Mouse (Mus musculus): ENCODE measurements around the gene Cxcl3. TPM values are rescaled to one million over a fixed set of nuclear protein-coding genes. Genes with fewer than 3 reads are reported as not detected.
"Not testable (repeated sequence)": the region's sequence is repeated elsewhere in the genome, so short reads cannot be mapped to it uniquely, and the experiment has no call there.

The Cxcl3 gene
- polyA plus RNA-seq, 1 experiment from 2014 or later, result not detected

GRCm38 (mm10) chr5:90788114-90788513 lies 2.2 kb downstream of the Cxcl3 start:
- H3K27me3 ChIP-seq (ENCODE audit: insufficient read depth, low read length), result no peaks in the 10 kb centered on the region
- H3K4me1 ChIP-seq (ENCODE audit: insufficient read depth), result peaks cover 7% of the 10 kb centered on the region; the same call in 1 of the 2 replicates
- H3K4me3 ChIP-seq (ENCODE audit: low read depth, low read length), result no peak overlapping the region
- no peak for DNase-seq
- H3K27ac ChIP-seq (ENCODE audit: low read depth), result no peak overlapping the region
- no peaks in the 10 kb centered on the region for H3K36me3 ChIP-seq (replicated peaks; ENCODE audit: insufficient read depth, low read length)
- no peaks in the 10 kb centered on the region for H3K9me3 ChIP-seq (ENCODE audit: low read length)
- TF ChIP-seq EP300 (IDR thresholded peaks at IDR 0.05; ENCODE audit: low read depth) (no peak), CTCF (IDR thresholded peaks at IDR 0.05; ENCODE audit: low read depth) (peak; percentile 51)
- no peak for ATAC-seq
- 63% methylated on average over 4 of the region's 4 CpGs for WGBS (ENCODE audit: insufficient replicate concordance)
- H3K9ac ChIP-seq (replicated peaks), result no peak overlapping the region
- H3K4me2 ChIP-seq (ENCODE audit: low read depth, low read length), result no peak overlapping the region

- Histone ChIP-seq H3K9ac (replicated peaks) (no peak overlapping the region), H3K27me3 (ENCODE audit: insufficient read depth, low read length) (no peaks in the 10 kb centered on the region), H3K36me3 (replicated peaks; ENCODE audit: insufficient read depth, low read length) (no peaks in the 10 kb centered on the region), H3K9me3 (ENCODE audit: low read length) (no peaks in the 10 kb centered on the region), H3K4me1 (ENCODE audit: insufficient read depth) (peaks cover 10% of the 10 kb centered on the region), H3K4me3 (ENCODE audit: low read depth, low read length) (no peak overlapping the region), H3K4me2 (ENCODE audit: low read depth, low read length) (peak overlapping the region; percentile 49), H3K27ac (ENCODE audit: low read depth) (peak overlapping the region; percentile 62)
- no peak for DNase-seq
- ATAC-seq, result peak; percentile 54
- 29% methylated on average over 11 of the region's 11 CpGs for WGBS (ENCODE audit: insufficient replicate concordance)
- peak; percentile 45; the same call in 1 of the 2 replicates for TF ChIP-seq EP300 (IDR thresholded peaks at IDR 0.05; ENCODE audit: low read depth)
- no peak for TF ChIP-seq CTCF (IDR thresholded peaks at IDR 0.05; ENCODE audit: low read depth)
These were observed 3.6 kb downstream of the Cxcl3 start for GRCm38 (mm10) chr5:90789306-90790073.

- Histone ChIP-seq H3K27me3 (ENCODE audit: insufficient read depth, low read length) (no peaks in the 10 kb centered on the region), H3K9ac (replicated peaks) (no peak overlapping the region), H3K4me1 (ENCODE audit: insufficient read depth) (peaks cover 10% of the 10 kb centered on the region), H3K9me3 (ENCODE audit: low read length) (no peaks in the 10 kb centered on the region), H3K27ac (ENCODE audit: low read depth) (peak overlapping the region; percentile 62), H3K4me2 (ENCODE audit: low read depth, low read length) (peak overlapping the region; percentile 49), H3K4me3 (ENCODE audit: low read depth, low read length) (no peak overlapping the region), H3K36me3 (replicated peaks; ENCODE audit: insufficient read depth, low read length) (no peaks in the 10 kb centered on the region)
- ATAC-seq (peak; percentile 20; the same call in 1 of the 2 replicates), DNase-seq (no peak)
- no peak for TF ChIP-seq EP300 (IDR thresholded peaks at IDR 0.05; ENCODE audit: low read depth)
- no peak for TF ChIP-seq CTCF (IDR thresholded peaks at IDR 0.05; ENCODE audit: low read depth)
- 29% methylated on average over 8 of the region's 8 CpGs for WGBS (ENCODE audit: insufficient replicate concordance)
These were observed 4.2 kb downstream of the Cxcl3 start for GRCm38 (mm10) chr5:90790074-90790502.

GRCm38 (mm10) chr5:90794195-90794625 lies 8.3 kb downstream of the Cxcl3 start, which contains the start of gene Cxcl15:
Gene Cxcl15, plus strand, starts transcription at chr5:90794534.
- Histone ChIP-seq H3K4me3 (ENCODE audit: low read depth, low read length) (no peak within 1 kb of the TSS), H3K27me3 (ENCODE audit: insufficient read depth, low read length) (no peaks in the 10 kb centered on the region), H3K9me3 (ENCODE audit: low read length) (no peaks in the 10 kb centered on the region), H3K36me3 (replicated peaks; ENCODE audit: insufficient read depth, low read length) (no peaks in the 10 kb centered on the region), H3K9ac (replicated peaks) (no peak within 1 kb of the TSS), H3K27ac (ENCODE audit: low read depth) (no peak within 1 kb of the TSS), H3K4me2 (ENCODE audit: low read depth, low read length) (no peak within 1 kb of the TSS), H3K4me1 (ENCODE audit: insufficient read depth) (peaks cover 6% of the 10 kb centered on the region)
- DNase-seq (no peak), ATAC-seq (no peak)
- TF ChIP-seq EP300 (IDR thresholded peaks at IDR 0.05; ENCODE audit: low read depth) (no peak), CTCF (IDR thresholded peaks at IDR 0.05; ENCODE audit: low read depth) (no peak)
- 55% methylated on average over 5 of the region's 5 CpGs for WGBS (ENCODE audit: insufficient replicate concordance)

- H3K4me3 ChIP-seq (ENCODE audit: low read depth, low read length); H3K9ac ChIP-seq (replicated peaks); DNase-seq; H3K27ac ChIP-seq (ENCODE audit: low read depth); ATAC-seq; H3K27me3 ChIP-seq (ENCODE audit: insufficient read depth, low read length); H3K9me3 ChIP-seq (ENCODE audit: low read length); H3K36me3 ChIP-seq (replicated peaks; ENCODE audit: insufficient read depth, low read length); H3K4me1 ChIP-seq (ENCODE audit: insufficient read depth); H3K4me2 ChIP-seq (ENCODE audit: low read depth, low read length): not testable (repeated sequence)
- WGBS (ENCODE audit: insufficient replicate concordance), result 78% methylated on average over 2 of the region's 2 CpGs
These were observed 9.5 kb downstream of the Cxcl3 start for GRCm38 (mm10) chr5:90795392-90795791.

- H3K4me1 ChIP-seq (ENCODE audit: insufficient read depth), result no peaks in the 10 kb centered on the region
- DNase-seq (no peak), ATAC-seq (no peak)
- TF ChIP-seq EP300 (IDR thresholded peaks at IDR 0.05; ENCODE audit: low read depth), result no peak
- H3K4me2 ChIP-seq (ENCODE audit: low read depth, low read length), result no peak overlapping the region
- no peaks in the 10 kb centered on the region for H3K27me3 ChIP-seq (ENCODE audit: insufficient read depth, low read length)
- H3K4me3 ChIP-seq (ENCODE audit: low read depth, low read length), result no peak overlapping the region
- no peaks in the 10 kb centered on the region for H3K36me3 ChIP-seq (replicated peaks; ENCODE audit: insufficient read depth, low read length)
- H3K9ac ChIP-seq (replicated peaks), result no peak overlapping the region
- no peaks in the 10 kb centered on the region for H3K9me3 ChIP-seq (ENCODE audit: low read length)
- H3K27ac ChIP-seq (ENCODE audit: low read depth), result no peak overlapping the region
These were observed 18.7 kb downstream of the Cxcl3 start for GRCm38 (mm10) chr5:90804574-90804973.
